Mouse (Mus musculus) C2C12 (cell line): Measurements from ENCODE around the gene Sorcs2.

Source experiments
- CEBPB ChIP-seq: IDR thresholded peaks from one replicate; pipeline ENCODE4 v1.6.1; 2011; ENCODE audit warnings: low read depth, mild to moderate bottlenecking, control low read depth, moderate library complexity
- CTCF ChIP-seq: IDR thresholded peaks from one replicate; pipeline ENCODE4 v1.5.1; 2011; ENCODE audit not compliant: control insufficient read depth, insufficient read depth, insufficient read length
- MAX ChIP-seq: IDR thresholded peaks from one replicate; pipeline ENCODE4 v1.6.1; 2011; ENCODE audit warnings: mild to moderate bottlenecking, control low read depth
- MYOD1 ChIP-seq: IDR thresholded peaks from one replicate; pipeline ENCODE4 v1.6.1; 2011; ENCODE audit warnings: low read depth; ENCODE audit not compliant: control insufficient read depth, insufficient read length
- MYOG ChIP-seq: IDR thresholded peaks from one replicate; pipeline ENCODE4 v1.6.1; 2011; ENCODE audit not compliant: control insufficient read depth, insufficient read length; ENCODE audit errors: extremely low read depth
- USF1 ChIP-seq: IDR thresholded peaks from one replicate; pipeline ENCODE4 v1.6.1; 2011; ENCODE audit warnings: low read depth, mild to moderate bottlenecking, control low read depth, moderate library complexity

DNA sequence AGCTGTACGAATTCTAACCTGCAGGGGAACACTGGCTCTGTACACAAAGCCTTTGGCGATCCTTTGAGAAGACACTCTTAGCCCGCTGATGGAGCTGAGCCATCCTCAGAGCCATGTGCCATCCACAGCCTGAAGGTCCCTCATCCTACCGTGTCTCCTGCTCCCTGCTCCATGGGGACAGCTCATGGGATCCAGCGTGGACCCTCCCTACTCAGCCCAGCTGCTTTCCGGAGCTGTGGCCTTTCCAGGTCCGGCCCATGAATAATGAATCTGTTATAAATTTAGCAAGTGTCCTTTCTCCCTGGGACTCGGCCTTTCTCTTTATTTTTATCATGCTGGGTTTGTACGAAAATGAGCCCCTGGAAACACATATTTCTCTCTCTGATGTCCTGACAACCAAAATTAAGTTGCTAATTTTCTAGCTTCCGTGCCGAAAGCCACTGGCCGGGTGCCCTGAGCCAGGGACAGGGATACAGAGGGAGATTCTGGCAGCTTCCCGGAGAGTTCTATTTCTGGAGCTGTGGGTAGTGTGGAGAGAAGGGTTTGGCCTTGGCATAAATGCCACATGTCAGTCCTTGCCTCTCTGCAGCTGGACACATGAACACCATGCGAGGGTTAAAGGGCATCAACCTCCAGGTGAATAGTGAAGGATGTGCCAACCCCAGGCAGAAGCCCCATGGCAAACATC is 228.8 kb downstream of the Sorcs2 start:
- TF ChIP-seq CTCF (no peak), USF1 (no peak), CEBPB (no peak), MYOG (no peak), MAX (no peak), MYOD1 (no peak)
